Mouse (Mus musculus): ENCODE results near the gene Prrt3. TPM values are rescaled to one million over a fixed set of nuclear protein-coding genes. Genes with fewer than 3 reads are reported as not detected.

Gene Prrt3
- polyA plus RNA-seq (2015; fragmentation: Nextera tagmentation; extraction: Ambion mirVana), result 14.2 and 14.5 TPM in 2 replicates

- H3K9ac ChIP-seq (ENCODE audit: low read depth, low read length), result peak within 1 kb of the TSS; percentile 80
- H3K36me3 ChIP-seq (ENCODE audit: control insufficient read depth, insufficient read depth, low read length), result peaks cover 5% of the 10 kb centered on the region; the same call in 1 of the 2 replicates
- peak within 1 kb of the TSS; percentile 74 for H3K27ac ChIP-seq (ENCODE audit: low read depth, low read length)
- 0 out of 2 replicates have a peak, but pooled peaks cover 2% of the 10 kb centered on the region for H3K9me3 ChIP-seq (ENCODE audit: control insufficient read depth, low read length)
- H3K4me1 ChIP-seq (ENCODE audit: control insufficient read depth, insufficient read depth, low read depth, low read length), result peaks cover 6% of the 10 kb centered on the region
- no peaks in the 10 kb centered on the region for H3K27me3 ChIP-seq (replicated peaks; ENCODE audit: control insufficient read depth, insufficient read depth, low read length)
- H3K4me3 ChIP-seq (ENCODE audit: low read length), result peak within 1 kb of the TSS; percentile 69
- 1% methylated on average over 32 of the region's 32 CpGs for WGBS
- ATAC-seq, result peak; percentile 94
- H3K4me2 ChIP-seq (ENCODE audit: low read length), result peak within 1 kb of the TSS; percentile 69
These were observed at the start of gene Prrt3 for GRCm38 (mm10) chr6:113501388-113502084. Prrt3 (minus strand) TSS chr6:113501931.

GRCm38 (mm10) chr6:113543906-113544481, 42.3 kb upstream of the Prrt3 start:
- WGBS, result 94% methylated on average over 8 of the region's 12 CpGs

GRCm38 (mm10) chr6:113541610-113542009, 39.9 kb upstream of the Prrt3 start:
- no peak overlapping the region for H3K4me3 ChIP-seq (ENCODE audit: low read length)
- no peaks in the 10 kb centered on the region for H3K27me3 ChIP-seq (replicated peaks; ENCODE audit: control insufficient read depth, insufficient read depth, low read length)
- ATAC-seq, result no peak
- no peak overlapping the region for H3K9ac ChIP-seq (ENCODE audit: low read depth, low read length)
- H3K4me1 ChIP-seq (ENCODE audit: control insufficient read depth, insufficient read depth, low read depth, low read length), result no peaks in the 10 kb centered on the region
- no peaks in the 10 kb centered on the region for H3K9me3 ChIP-seq (ENCODE audit: control insufficient read depth, low read length)
- no peak overlapping the region for H3K27ac ChIP-seq (ENCODE audit: low read depth, low read length)
- no peaks in the 10 kb centered on the region for H3K36me3 ChIP-seq (ENCODE audit: control insufficient read depth, insufficient read depth, low read length)
- 86% methylated on average over 6 of the region's 6 CpGs for WGBS
- no peak overlapping the region for H3K4me2 ChIP-seq (ENCODE audit: low read length)

More at GRCm38 (mm10) chr6:113543906-113544481, 42.3 kb upstream of the Prrt3 start:
- no peak overlapping the region for H3K27ac ChIP-seq (ENCODE audit: low read depth, low read length)
- H3K9me3 ChIP-seq (ENCODE audit: control insufficient read depth, low read length), result no peaks in the 10 kb centered on the region
- H3K27me3 ChIP-seq (replicated peaks; ENCODE audit: control insufficient read depth, insufficient read depth, low read length), result no peaks in the 10 kb centered on the region
- H3K4me3 ChIP-seq (ENCODE audit: low read length), result no peak overlapping the region
- H3K9ac ChIP-seq (ENCODE audit: low read depth, low read length), result no peak overlapping the region
- no peaks in the 10 kb centered on the region for H3K36me3 ChIP-seq (ENCODE audit: control insufficient read depth, insufficient read depth, low read length)
- no peak for ATAC-seq
- H3K4me1 ChIP-seq (ENCODE audit: control insufficient read depth, insufficient read depth, low read depth, low read length), result no peaks in the 10 kb centered on the region
- no peak overlapping the region for H3K4me2 ChIP-seq (ENCODE audit: low read length)

GRCm38 (mm10) chr6:113534886-113535285, 33.2 kb upstream of the Prrt3 start:
- Histone ChIP-seq H3K9me3 (ENCODE audit: control insufficient read depth, low read length) (no peaks in the 10 kb centered on the region), H3K27me3 (replicated peaks; ENCODE audit: control insufficient read depth, insufficient read depth, low read length) (no peaks in the 10 kb centered on the region), H3K9ac (ENCODE audit: low read depth, low read length) (no peak overlapping the region), H3K4me2 (ENCODE audit: low read length) (no peak overlapping the region), H3K36me3 (ENCODE audit: control insufficient read depth, insufficient read depth, low read length) (no peaks in the 10 kb centered on the region), H3K27ac (ENCODE audit: low read depth, low read length) (no peak overlapping the region), H3K4me1 (ENCODE audit: control insufficient read depth, insufficient read depth, low read depth, low read length) (peaks cover 10% of the 10 kb centered on the region), H3K4me3 (ENCODE audit: low read length) (no peak overlapping the region)
- WGBS, result 86% methylated on average over 7 of the region's 7 CpGs
- no peak for ATAC-seq

- WGBS, result 9% methylated on average over 7 of the region's 7 CpGs
- Histone ChIP-seq H3K9ac (ENCODE audit: low read depth, low read length) (peak overlapping the region; percentile 89), H3K36me3 (ENCODE audit: control insufficient read depth, insufficient read depth, low read length) (no peaks in the 10 kb centered on the region), H3K9me3 (ENCODE audit: control insufficient read depth, low read length) (no peaks in the 10 kb centered on the region), H3K27me3 (replicated peaks; ENCODE audit: control insufficient read depth, insufficient read depth, low read length) (no peaks in the 10 kb centered on the region), H3K4me3 (ENCODE audit: low read length) (peak overlapping the region; percentile 84), H3K4me2 (ENCODE audit: low read length) (peak overlapping the region; percentile 78), H3K27ac (ENCODE audit: low read depth, low read length) (no peak overlapping the region), H3K4me1 (ENCODE audit: control insufficient read depth, insufficient read depth, low read depth, low read length) (peaks cover 16% of the 10 kb centered on the region)
- no peak for ATAC-seq
These were observed 30.2 kb upstream of the Prrt3 start for GRCm38 (mm10) chr6:113531840-113532404.

GRCm38 (mm10) chr6:113530932-113531839, 29.5 kb upstream of the Prrt3 start, which contains the start of the genes Emc3 and Fancd2:
Emc3 (minus strand) TSS chr6:113531652.
Fancd2 (plus strand) TSS chr6:113531682.
- no peaks in the 10 kb centered on the region for H3K27me3 ChIP-seq (replicated peaks; ENCODE audit: control insufficient read depth, insufficient read depth, low read length)

GRCm38 (mm10) chr6:113523420-113523819, 21.7 kb upstream of the Prrt3 start:
- Histone ChIP-seq H3K4me3 (ENCODE audit: low read length) (no peak overlapping the region), H3K4me1 (ENCODE audit: control insufficient read depth, insufficient read depth, low read depth, low read length) (no peaks in the 10 kb centered on the region), H3K36me3 (ENCODE audit: control insufficient read depth, insufficient read depth, low read length) (peaks cover 33% of the 10 kb centered on the region), H3K4me2 (ENCODE audit: low read length) (no peak overlapping the region), H3K9ac (ENCODE audit: low read depth, low read length) (no peak overlapping the region), H3K27me3 (replicated peaks; ENCODE audit: control insufficient read depth, insufficient read depth, low read length) (no peaks in the 10 kb centered on the region), H3K9me3 (ENCODE audit: control insufficient read depth, low read length) (no peaks in the 10 kb centered on the region), H3K27ac (ENCODE audit: low read depth, low read length) (no peak overlapping the region)
- ATAC-seq, result no peak
- WGBS, result 93% methylated on average over 8 of the region's 8 CpGs

More at GRCm38 (mm10) chr6:113530932-113531839, 29.5 kb upstream of the Prrt3 start, which contains the start of the genes Emc3 and Fancd2:
- WGBS, result under 1% methylated on average over 47 of the region's 47 CpGs
- Histone ChIP-seq H3K4me3 (ENCODE audit: low read length) (peak within 1 kb of the TSS; percentile 84), H3K4me1 (ENCODE audit: control insufficient read depth, insufficient read depth, low read depth, low read length) (peaks cover 16% of the 10 kb centered on the region), H3K4me2 (ENCODE audit: low read length) (peak within 1 kb of the TSS; percentile 78), H3K36me3 (ENCODE audit: control insufficient read depth, insufficient read depth, low read length) (no peaks in the 10 kb centered on the region), H3K9ac (ENCODE audit: low read depth, low read length) (peak within 1 kb of the TSS; percentile 89), H3K27ac (ENCODE audit: low read depth, low read length) (peak within 1 kb of the TSS; percentile 75), H3K9me3 (ENCODE audit: control insufficient read depth, low read length) (no peaks in the 10 kb centered on the region)
- peak; percentile 92 for ATAC-seq

- Histone ChIP-seq H3K36me3 (ENCODE audit: control insufficient read depth, insufficient read depth, low read length) (peaks cover 43% of the 10 kb centered on the region), H3K27ac (ENCODE audit: low read depth, low read length) (no peak overlapping the region), H3K4me1 (ENCODE audit: control insufficient read depth, insufficient read depth, low read depth, low read length) (no peaks in the 10 kb centered on the region), H3K9ac (ENCODE audit: low read depth, low read length) (no peak overlapping the region), H3K27me3 (replicated peaks; ENCODE audit: control insufficient read depth, insufficient read depth, low read length) (no peaks in the 10 kb centered on the region), H3K4me3 (ENCODE audit: low read length) (no peak overlapping the region), H3K4me2 (ENCODE audit: low read length) (no peak overlapping the region), H3K9me3 (ENCODE audit: control insufficient read depth, low read length) (no peaks in the 10 kb centered on the region)
- no peak for ATAC-seq
- 97% methylated on average over 1 of the region's 1 CpGs for WGBS
These were observed 20.6 kb upstream of the Prrt3 start for GRCm38 (mm10) chr6:113522310-113522709.

All from hindbrain, embryonic 16.5 days (tissue).